Mouse (Mus musculus): ENCODE results near the gene Hoxa6. TPM values are rescaled to one million over a fixed set of nuclear protein-coding genes. Genes with fewer than 3 reads are reported as not detected.

The Hoxa6 gene
- polyA plus RNA-seq, 1 experiment = 0.52 TPM

- Histone ChIP-seq H3K27ac (ENCODE audit: insufficient read depth, low read depth, low read length) (peak overlapping the region; percentile 24; the same call in 1 of the 2 replicates), H3K4me3 (ENCODE audit: low read depth, low read length) (no peak overlapping the region), H3K4me1 (ENCODE audit: control insufficient read depth, insufficient read depth, insufficient read length, low read length) (peaks cover 4% of the 10 kb centered on the region), H3K27me3 (ENCODE audit: control insufficient read depth, insufficient read depth, low read length) (peaks cover 70% of the 10 kb centered on the region), H3K36me3 (ENCODE audit: control insufficient read depth, insufficient read depth, low read length) (no peaks in the 10 kb centered on the region)
- 27% methylated on average over 55 of the region's 55 CpGs for WGBS
- TF ChIP-seq POLR2A (IDR thresholded peaks at IDR 0.05; ENCODE audit: low read depth, low read length) (no peak), CTCF (IDR thresholded peaks at IDR 0.05; ENCODE audit: extremely low read depth, insufficient read length, insufficient replicate concordance, low read depth, low read length) (no peak)
These were observed 2.6 kb downstream of the Hoxa6 start for GRCm38 (mm10) chr6:52205638-52206621.

- Histone ChIP-seq H3K27ac (ENCODE audit: insufficient read depth, low read depth, low read length) (peak overlapping the region; percentile 24), H3K27me3 (ENCODE audit: control insufficient read depth, insufficient read depth, low read length) (peaks cover 68% of the 10 kb centered on the region), H3K36me3 (ENCODE audit: control insufficient read depth, insufficient read depth, low read length) (no peaks in the 10 kb centered on the region), H3K4me1 (ENCODE audit: control insufficient read depth, insufficient read depth, insufficient read length, low read length) (peaks cover 8% of the 10 kb centered on the region), H3K4me3 (ENCODE audit: low read depth, low read length) (no peak overlapping the region)
- no peak for TF ChIP-seq POLR2A (IDR thresholded peaks at IDR 0.05; ENCODE audit: low read depth, low read length)
- TF ChIP-seq CTCF (IDR thresholded peaks at IDR 0.05; ENCODE audit: extremely low read depth, insufficient read length, insufficient replicate concordance, low read depth, low read length) = no peak
- WGBS = 30% methylated on average over 14 of the region's 14 CpGs
These were observed 3.3 kb downstream of the Hoxa6 start for GRCm38 (mm10) chr6:52205221-52205620.

- Histone ChIP-seq H3K36me3 (ENCODE audit: control insufficient read depth, insufficient read depth, low read length) (no peaks in the 10 kb centered on the region), H3K27ac (ENCODE audit: insufficient read depth, low read depth, low read length) (peak within 1 kb of the TSS; percentile 48), H3K27me3 (ENCODE audit: control insufficient read depth, insufficient read depth, low read length) (peaks cover 61% of the 10 kb centered on the region), H3K4me1 (ENCODE audit: control insufficient read depth, insufficient read depth, insufficient read length, low read length) (peaks cover 11% of the 10 kb centered on the region), H3K4me3 (ENCODE audit: low read depth, low read length) (peak within 1 kb of the TSS; percentile 65)
- TF ChIP-seq CTCF (IDR thresholded peaks at IDR 0.05; ENCODE audit: extremely low read depth, insufficient read length, insufficient replicate concordance, low read depth, low read length) (peak; percentile 79), POLR2A (IDR thresholded peaks at IDR 0.05; ENCODE audit: low read depth, low read length) (no peak)
- 13% methylated on average over 65 of the region's 65 CpGs for WGBS
These were observed 4.3 kb downstream of the Hoxa6 start, which contains the start of gene Hoxa5 for GRCm38 (mm10) chr6:52204050-52204752. TSS of gene Hoxa5 (minus strand) at chr6:52204587.

- WGBS = 12% methylated on average over 46 of the region's 46 CpGs
- TF ChIP-seq CTCF (IDR thresholded peaks at IDR 0.05; ENCODE audit: extremely low read depth, insufficient read length, insufficient replicate concordance, low read depth, low read length) = no peak
- TF ChIP-seq POLR2A (IDR thresholded peaks at IDR 0.05; ENCODE audit: low read depth, low read length) = no peak
- peak overlapping the region; percentile 48 for H3K27ac ChIP-seq (ENCODE audit: insufficient read depth, low read depth, low read length)
- H3K36me3 ChIP-seq (ENCODE audit: control insufficient read depth, insufficient read depth, low read length) = no peaks in the 10 kb centered on the region
- peaks cover 54% of the 10 kb centered on the region for H3K27me3 ChIP-seq (ENCODE audit: control insufficient read depth, insufficient read depth, low read length)
- H3K4me1 ChIP-seq (ENCODE audit: control insufficient read depth, insufficient read depth, insufficient read length, low read length) = peaks cover 11% of the 10 kb centered on the region
- H3K4me3 ChIP-seq (ENCODE audit: low read depth, low read length) = peak overlapping the region; percentile 65
These were observed 5.0 kb downstream of the Hoxa6 start for GRCm38 (mm10) chr6:52203371-52204049.

- H3K4me1 ChIP-seq (ENCODE audit: control insufficient read depth, insufficient read depth, insufficient read length, low read length) = peaks cover 11% of the 10 kb centered on the region
- H3K4me3 ChIP-seq (ENCODE audit: low read depth, low read length) = peak overlapping the region; percentile 65
- H3K36me3 ChIP-seq (ENCODE audit: control insufficient read depth, insufficient read depth, low read length) = no peaks in the 10 kb centered on the region
- TF ChIP-seq CTCF (IDR thresholded peaks at IDR 0.05; ENCODE audit: extremely low read depth, insufficient read length, insufficient replicate concordance, low read depth, low read length) = 0 out of 2 replicates have a peak, but pooled peaks have one; percentile 8
- TF ChIP-seq POLR2A (IDR thresholded peaks at IDR 0.05; ENCODE audit: low read depth, low read length) = no peak
- peaks cover 50% of the 10 kb centered on the region for H3K27me3 ChIP-seq (ENCODE audit: control insufficient read depth, insufficient read depth, low read length)
- WGBS = 26% methylated on average over 10 of the region's 10 CpGs
- peak overlapping the region; percentile 48 for H3K27ac ChIP-seq (ENCODE audit: insufficient read depth, low read depth, low read length)
These were observed 5.5 kb downstream of the Hoxa6 start for GRCm38 (mm10) chr6:52203121-52203370.

- Histone ChIP-seq H3K4me1 (ENCODE audit: control insufficient read depth, insufficient read depth, insufficient read length, low read length) (peaks cover 11% of the 10 kb centered on the region), H3K27me3 (ENCODE audit: control insufficient read depth, insufficient read depth, low read length) (peaks cover 48% of the 10 kb centered on the region), H3K27ac (ENCODE audit: insufficient read depth, low read depth, low read length) (peak overlapping the region; percentile 48; the same call in 1 of the 2 replicates), H3K4me3 (ENCODE audit: low read depth, low read length) (peak overlapping the region; percentile 65), H3K36me3 (ENCODE audit: control insufficient read depth, insufficient read depth, low read length) (no peaks in the 10 kb centered on the region)
- TF ChIP-seq CTCF (IDR thresholded peaks at IDR 0.05; ENCODE audit: extremely low read depth, insufficient read length, insufficient replicate concordance, low read depth, low read length) = no peak
- TF ChIP-seq POLR2A (IDR thresholded peaks at IDR 0.05; ENCODE audit: low read depth, low read length) = no peak
- 60% methylated on average over 22 of the region's 22 CpGs for WGBS
These were observed 6.0 kb downstream of the Hoxa6 start for GRCm38 (mm10) chr6:52202362-52203120.
